In genomic region chr10:80116927-80117691, GRCm38 (mm10) we compare ENCODE assay signal across 8 mouse cellular contexts. TPM values are rescaled to one million over a fixed set of nuclear protein-coding genes. Genes with fewer than 3 reads are reported as not detected.
DNase-seq lines count a peak whose midpoint lies in the region; ATAC-seq and TF ChIP-seq lines count a peak whose summit lies in the region.

No protein-coding gene starts in this region.

- TF ChIP-seq CTCF in liver, adult 2 months (IDR thresholded peaks at IDR 0.05; ENCODE audit: low read depth, low read length) = no peak

- peak overlapping the region; percentile 94 for H3K4me3 ChIP-seq in forebrain, embryonic 12.5 days (replicated peaks)
- H3K4me3 ChIP-seq in liver, adult 2 months (ENCODE audit: insufficient read depth, low read depth, low read length) = peak overlapping the region; percentile 73
- H3K4me3 ChIP-seq in myocyte = peak overlapping the region; percentile 93

- peak overlapping the region; percentile 85 for H3K9ac ChIP-seq in forebrain, embryonic 12.5 days
- H3K9ac ChIP-seq in liver, adult 2 months (ENCODE audit: low read depth, low read length) = peak overlapping the region; percentile 95

- intact Hi-C loops in heart, postnatal 36 days (cut with DNase I) = loop anchor here (1.0 to 2.0 kb wide), 2 partner anchors 48 to 130 kb away; partner anchors contain the start of gene Cirbp

- DNase-seq in adrenal gland, adult 2 months = peak; percentile 73
- no peak for DNase-seq in adrenal gland, adult 8-10 months
- peak; percentile 80 for DNase-seq in adrenal gland, postnatal 14 days
- peak; percentile 68 to 78 for DNase-seq in heart, postnatal 36 days
- DNase-seq in liver, adult 2 months (ENCODE audit: extremely low read depth, low read depth, low spot score) = peak; percentile 71
- no peak for DNase-seq in thymus, postnatal 10 days (ENCODE audit: low spot score in 2 of 2)

- H3ac ChIP-seq in myocyte (ENCODE audit: control insufficient read depth, insufficient read length) = peak overlapping the region; percentile 96

- no peaks in the 10 kb centered on the region for H3K9me3 ChIP-seq in forebrain, embryonic 12.5 days

- H3K4me2 ChIP-seq in forebrain, embryonic 12.5 days = peak overlapping the region; percentile 98
- H3K4me2 ChIP-seq in myocyte (ENCODE audit: low read depth) = peak overlapping the region; percentile 97

- 0 out of 2 replicates have a peak, but pooled peaks have one; percentile 11 for TF ChIP-seq POLR2A in liver, adult 2 months (IDR thresholded peaks at IDR 0.05; ENCODE audit: extremely low read depth, insufficient read depth, low read length)
- peak; percentile 9 for TF ChIP-seq POLR2A in myocyte (IDR thresholded peaks at IDR 0.05; ENCODE audit: insufficient read length, low read depth)

- no peak for ATAC-seq in forebrain, embryonic 12.5 days (ENCODE audit: low FRiP score)

- peaks cover 33% of the 10 kb centered on the region for H3K36me3 ChIP-seq in forebrain, embryonic 12.5 days (replicated peaks)
- no peaks in the 10 kb centered on the region for H3K36me3 ChIP-seq in liver, adult 2 months (ENCODE audit: control insufficient read depth, insufficient read depth, low read length)
- H3K36me3 ChIP-seq in myocyte (ENCODE audit: control insufficient read depth, insufficient read depth) = peaks cover 11% of the 10 kb centered on the region

- peaks cover 43% of the 10 kb centered on the region for H3K4me1 ChIP-seq in forebrain, embryonic 12.5 days
- H3K4me1 ChIP-seq in liver, adult 2 months (ENCODE audit: control insufficient read depth, insufficient read depth, low read length) = peaks cover 21% of the 10 kb centered on the region

- WGBS in forebrain, embryonic 12.5 days = 7% methylated on average over 30 of the region's 30 CpGs
- under 1% methylated on average over 30 of the region's 30 CpGs for WGBS in liver, adult 2 months

- H3K27ac ChIP-seq in forebrain, embryonic 12.5 days = peak overlapping the region; percentile 46; the same call in 1 of the 2 replicates
- peak overlapping the region; percentile 92 for H3K27ac ChIP-seq in liver, adult 2 months (replicated peaks; ENCODE audit: insufficient read depth, low read depth, low read length)

- no peaks in the 10 kb centered on the region for H3K27me3 ChIP-seq in forebrain, embryonic 12.5 days
- no peaks in the 10 kb centered on the region for H3K27me3 ChIP-seq in liver, adult 2 months (ENCODE audit: control insufficient read depth, insufficient read depth, low read length)
- H3K27me3 ChIP-seq in myocyte (ENCODE audit: control insufficient read depth, insufficient read depth, insufficient read length) = no peaks in the 10 kb centered on the region

- peaks cover 52% of the 10 kb centered on the region for H3K79me2 ChIP-seq in liver, adult 2 months (ENCODE audit: control insufficient read depth, insufficient read depth, low read length)
- peaks cover 64% of the 10 kb centered on the region for H3K79me2 ChIP-seq in myocyte (ENCODE audit: control insufficient read depth, insufficient read depth)

TF ChIP-seq in myocyte, 11 proteins besides CTCF, POLR2A, EP300 and RAD21:
- TF ChIP-seq TCF3 (IDR thresholded peaks at IDR 0.05; ENCODE audit: insufficient read length, low read depth) (no peak), MYOG (IDR thresholded peaks at IDR 0.05; ENCODE audit: control insufficient read depth in 1 of 3, insufficient read depth in 1 of 3, insufficient read length in 2 of 3, low read depth in 2 of 3) (peak in 1 of 3 experiments; percentile 32)

RNA-seq across cellular contexts. Expression of gene Stk11, which starts 1.5 kb away (rescaled TPM):
- total RNA-seq in adrenal gland, adult 2 months (2021) = 100 to 1,000 TPM; 153 to 156 TPM
- polyA plus RNA-seq in adrenal gland, adult 2 months (2012; rRNA removed) = 151 and 159 TPM in 2 replicates
- total RNA-seq in adrenal gland, adult 8-10 months (2022) = 100 to 1,000 TPM; 127 to 146 (median 143) TPM
- 138 and 147 TPM in 2 replicates for total RNA-seq in adrenal gland, postnatal 14 days (2021)
- polyA plus RNA-seq in forebrain, embryonic 12.5 days (2016; fragmentation: Nextera tagmentation; extraction: Ambion mirVana) = 20.8 and 23.2 TPM in 2 replicates
- 100 to 1,000 TPM; 137 to 165 TPM for total RNA-seq in heart, postnatal 36 days (2021)
- 71.5 and 75.0 TPM in 2 replicates for total RNA-seq in liver, adult 2 months (2014; rRNA removed)
- polyA plus RNA-seq in liver, adult 2 months (2012; rRNA removed) = 96.8 and 110 TPM in 2 replicates
- 150 TPM for polyA plus RNA-seq in myocyte (2012; fragmentation: generic; extraction: Trizol)

RNA-seq across cellular contexts. Expression of gene Sbno2, which starts 11.7 kb away (rescaled TPM):
- 10 to 100 TPM; 38.5 to 59.3 TPM for total RNA-seq in adrenal gland, adult 2 months (2021)
- 102 and 120 TPM in 2 replicates for polyA plus RNA-seq in adrenal gland, adult 2 months (2012; rRNA removed)
- 10 to 100 TPM; 27.4 to 54.8 (median 45.1) TPM for total RNA-seq in adrenal gland, adult 8-10 months (2022)
- total RNA-seq in adrenal gland, postnatal 14 days (2021) = 52.8 and 52.9 TPM in 2 replicates
- polyA plus RNA-seq in forebrain, embryonic 12.5 days (2016; fragmentation: Nextera tagmentation; extraction: Ambion mirVana) = 14.8 and 16.4 TPM in 2 replicates
- total RNA-seq in heart, postnatal 36 days (2021) = 10 to 100 TPM; 11.2 to 12.2 TPM
- 8.9 and 11.8 TPM in 2 replicates for total RNA-seq in liver, adult 2 months (2014; rRNA removed)
- 19.2 and 25.9 TPM in 2 replicates for polyA plus RNA-seq in liver, adult 2 months (2012; rRNA removed)
- 44.6 TPM for polyA plus RNA-seq in myocyte (2012; fragmentation: generic; extraction: Trizol)

RNA-seq across cellular contexts. Expression of gene Atp5d, which starts 21.3 kb away (rescaled TPM):
- total RNA-seq in adrenal gland, adult 2 months (2021) = 100 to 1,000 TPM; 654 to 778 TPM
- polyA plus RNA-seq in adrenal gland, adult 2 months (2012; rRNA removed) = 5,895 and 6,727 TPM in 2 replicates
- 100 to 1,000 TPM; 380 to 452 (median 425) TPM for total RNA-seq in adrenal gland, adult 8-10 months (2022)
- 920 and 980 TPM in 2 replicates for total RNA-seq in adrenal gland, postnatal 14 days (2021)
- 405 and 428 TPM in 2 replicates for polyA plus RNA-seq in forebrain, embryonic 12.5 days (2016; fragmentation: Nextera tagmentation; extraction: Ambion mirVana)
- 1,000 to 10,000 TPM; 1,105 to 1,168 TPM for total RNA-seq in heart, postnatal 36 days (2021)
- 144 and 218 TPM in 2 replicates for total RNA-seq in liver, adult 2 months (2014; rRNA removed)
- polyA plus RNA-seq in liver, adult 2 months (2012; rRNA removed) = 1,387 and 1,558 TPM in 2 replicates
- polyA plus RNA-seq in myocyte (2012; fragmentation: generic; extraction: Trizol) = 1,163 TPM

RNA-seq across cellular contexts. Expression of gene Cbarp, which starts 23.5 kb away (rescaled TPM):
- total RNA-seq in adrenal gland, adult 2 months (2021) = 100 to 1,000 TPM in 1 of 2 experiments, 10 to 100 TPM in 1; 74.5 to 118 TPM
- polyA plus RNA-seq in adrenal gland, adult 2 months (2012; rRNA removed) = 84.3 and 84.6 TPM in 2 replicates
- total RNA-seq in adrenal gland, adult 8-10 months (2022) = 10 to 100 TPM; 58.4 to 92.4 (median 81.9) TPM
- total RNA-seq in adrenal gland, postnatal 14 days (2021) = 69.9 and 137 TPM in 2 replicates
- polyA plus RNA-seq in forebrain, embryonic 12.5 days (2016; fragmentation: Nextera tagmentation; extraction: Ambion mirVana) = 13.2 and 13.8 TPM in 2 replicates
- total RNA-seq in heart, postnatal 36 days (2021) = 1 to 10 TPM; 2.0 to 4.7 TPM
- total RNA-seq in liver, adult 2 months (2014; rRNA removed) = 0.47 and 0.55 TPM in 2 replicates
- 1.2 TPM in 2 replicates for polyA plus RNA-seq in liver, adult 2 months (2012; rRNA removed)
- 10.0 TPM for polyA plus RNA-seq in myocyte (2012; fragmentation: generic; extraction: Trizol)

RNA-seq across cellular contexts. Expression of gene Midn, which starts 31.0 kb away (rescaled TPM):
- 100 to 1,000 TPM in 1 of 2 experiments, 10 to 100 TPM in 1; 75.8 to 115 TPM for total RNA-seq in adrenal gland, adult 2 months (2021)
- 233 and 269 TPM in 2 replicates for polyA plus RNA-seq in adrenal gland, adult 2 months (2012; rRNA removed)
- 100 to 1,000 TPM in 1 of 4 experiments, 10 to 100 TPM in 3; 56.4 to 145 (median 90.1) TPM for total RNA-seq in adrenal gland, adult 8-10 months (2022)
- total RNA-seq in adrenal gland, postnatal 14 days (2021) = 114 and 140 TPM in 2 replicates
- 45.0 and 50.3 TPM in 2 replicates for polyA plus RNA-seq in forebrain, embryonic 12.5 days (2016; fragmentation: Nextera tagmentation; extraction: Ambion mirVana)
- total RNA-seq in heart, postnatal 36 days (2021) = 100 to 1,000 TPM in 1 of 2 experiments, 10 to 100 TPM in 1; 99.9 to 117 TPM
- total RNA-seq in liver, adult 2 months (2014; rRNA removed) = 6.9 and 11.6 TPM in 2 replicates
- 27.4 and 38.8 TPM in 2 replicates for polyA plus RNA-seq in liver, adult 2 months (2012; rRNA removed)
- polyA plus RNA-seq in myocyte (2012; fragmentation: generic; extraction: Trizol) = 131 TPM

Comparison
In these comparisons a context has a peak if more than half of its experiments do, and no peak if none do; other contexts are left out.
1. DNase-seq: peak in adrenal gland, adult 2 months (single experiment), adrenal gland, postnatal 14 days (single experiment), heart, postnatal 36 days (2 of 2) and liver, adult 2 months (single experiment); none in adrenal gland, adult 8-10 months (single experiment) and thymus, postnatal 10 days (0 of 2).
2. Peak in every context shown above with its lines, with median percentiles within 50 percentile points of each other: H3K4me3 ChIP-seq.